Mouse (Mus musculus) hindbrain, postnatal 0 days (tissue): ENCODE data around the gene Anks1b. TPM values are rescaled to one million over a fixed set of nuclear protein-coding genes. Genes with fewer than 3 reads are reported as not detected.

Experiments
- ATAC-seq: fragments of 200-750 bp; cut with Nextera tagmentation; 2 replicates; pipeline ENCODE4 v1.8.0; 2017; ENCODE audit warnings: mild to moderate bottlenecking, moderate TSS enrichment, moderate library complexity
- DNase-seq: peaks from one replicate; pipeline ENCODE4 v3.0.0-alpha.2; 2015; ENCODE audit warnings: low spot score
- H3K27ac ChIP-seq: fragments of 300-500 bp; sonication (generic); 2 replicates; pipeline ENCODE4 v1.5.1; 2014; ENCODE audit warnings: mild to moderate bottlenecking
- H3K27me3 ChIP-seq: fragments of 300-500 bp; sonication (generic); 2 replicates; pipeline ENCODE4 v1.6.1; 2014; ENCODE audit warnings: low read length, mixed read lengths; ENCODE audit not compliant: insufficient read depth
- H3K36me3 ChIP-seq: fragments of 300-500 bp; sonication (generic); 2 replicates; pipeline ENCODE4 v1.6.1; 2014; ENCODE audit warnings: low read length, mixed read lengths; ENCODE audit not compliant: insufficient read depth
- H3K4me1 ChIP-seq: fragments of 300-500 bp; sonication (generic); 2 replicates; pipeline ENCODE4 v1.6.1; 2014; ENCODE audit warnings: antibody characterized with exemption, low read length, mixed read lengths; ENCODE audit not compliant: insufficient read depth
- H3K4me2 ChIP-seq: fragments of 300-500 bp; sonication (generic); 2 replicates; pipeline ENCODE4 v1.6.1; 2014; ENCODE audit warnings: low read depth, mild to moderate bottlenecking, low read length, moderate library complexity, mixed read lengths
- H3K4me3 ChIP-seq: fragments of 300-500 bp; sonication (generic); 2 replicates; pipeline ENCODE4 v1.5.1; 2014; ENCODE audit warnings: low read length
- H3K9ac ChIP-seq: fragments of 300-500 bp; sonication (generic); replicated peaks from 2 replicates; pipeline ENCODE4 v1.6.1; 2014; ENCODE audit warnings: mild to moderate bottlenecking, low read length, moderate library complexity, mixed read lengths
- H3K9me3 ChIP-seq: fragments of 300-500 bp; sonication (generic); 2 replicates; pipeline ENCODE4 v1.6.1; 2016; ENCODE audit warnings: low read length, mixed read lengths
- CTCF ChIP-seq: IDR thresholded peaks from 2 replicates; pipeline ENCODE4 v1.5.1; 2016; ENCODE audit warnings: antibody characterized with exemption, control low read depth, low read depth
- WGBS: fragments of 180-500 bp; shearing (Covaris S2); extraction: QIAGEN DNeasy Blood & Tissue Kit; methylation state at CpG from one replicate; pipeline ENCODE4 v1.1.7; 2014; 5-methylcytosine and 5-hydroxymethylcytosine counted together
- polyA plus RNA-seq: library from polyadenylated mRNA; unstranded; fragments of >200 nt; fragmentation: Nextera tagmentation; extraction: Ambion mirVana; gene quantifications from 2 replicates; pipeline ENCODE4 v1.2.1, GENCODE M21; 2015
- total RNA-seq: library from RNA; depleted of rRNA; stranded (reverse); fragments of >200 nt; gene quantifications from 2 replicates; pipeline ENCODE4 v1.2.3, GENCODE M21; 2014

Anks1b gene
- total and polyA plus RNA-seq, 2 experiments from 2014 or later: 104 to 156 TPM

DNA sequence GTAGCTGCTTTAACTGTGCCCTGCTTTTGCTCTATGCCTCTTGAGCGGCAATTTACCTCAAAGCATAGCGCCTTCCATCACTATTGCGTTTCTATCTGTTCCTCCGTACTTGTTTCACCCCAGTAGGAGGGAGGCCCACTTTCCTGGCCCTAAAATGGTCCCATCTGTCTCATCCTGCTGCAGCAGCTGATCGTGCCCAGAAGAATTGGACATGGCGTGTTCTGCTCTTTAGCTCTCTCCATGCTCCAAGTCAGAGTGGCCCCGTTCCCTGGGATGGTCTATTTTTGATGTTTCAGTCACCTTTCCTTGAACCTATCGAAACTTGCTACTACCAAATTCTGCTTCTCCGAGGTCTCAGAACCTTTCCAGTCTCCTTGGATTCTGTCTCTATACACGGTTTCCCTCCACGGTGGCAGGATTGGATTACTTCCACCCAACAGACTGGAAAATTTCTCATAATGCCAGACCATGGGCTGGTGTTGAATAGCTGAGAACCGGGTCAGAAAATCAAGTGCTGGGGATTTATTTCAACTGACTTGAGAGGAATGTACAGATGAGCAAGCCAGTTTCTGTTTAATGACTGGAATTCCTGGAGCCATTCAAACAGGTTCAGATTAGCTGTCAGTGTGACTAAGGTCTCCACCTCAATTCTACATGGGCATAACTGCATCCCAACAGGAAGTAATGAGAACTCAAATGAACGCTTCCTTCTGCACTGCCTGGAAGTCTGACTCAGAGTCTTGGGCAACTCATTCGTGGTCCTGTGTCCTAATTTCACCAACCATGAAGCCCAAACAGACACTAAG lies 726.6 kb downstream of the Anks1b start:
- H3K9ac ChIP-seq: no peak overlapping the region
- 0 out of 2 replicates have a peak, but pooled peaks have one; percentile 43 for ATAC-seq
- no peak for TF ChIP-seq CTCF
- no peaks in the 10 kb centered on the region for H3K9me3 ChIP-seq
- H3K4me1 ChIP-seq: 0 out of 2 replicates have a peak, but pooled peaks cover 4% of the 10 kb centered on the region
- no peak overlapping the region for H3K4me3 ChIP-seq
- no peak overlapping the region for H3K4me2 ChIP-seq
- H3K27me3 ChIP-seq: no peaks in the 10 kb centered on the region
- no peak overlapping the region for H3K27ac ChIP-seq
- WGBS: 67% methylated on average over 14 of the region's 14 CpGs
- peak; percentile 28 for DNase-seq
- no peaks in the 10 kb centered on the region for H3K36me3 ChIP-seq

- Histone ChIP-seq H3K27me3 (no peaks in the 10 kb centered on the region), H3K4me1 (no peaks in the 10 kb centered on the region), H3K27ac (no peak overlapping the region), H3K4me3 (no peak overlapping the region), H3K36me3 (no peaks in the 10 kb centered on the region), H3K9me3 (no peaks in the 10 kb centered on the region), H3K4me2 (no peak overlapping the region), H3K9ac (no peak overlapping the region)
- ATAC-seq: no peak
- peak; percentile 32 for DNase-seq
- TF ChIP-seq CTCF: no peak
- WGBS: 38% methylated on average over 3 of the region's 3 CpGs
Measured at GRCm38 (mm10) chr10:90607586-90607985, 734.3 kb downstream of the Anks1b start.

DNA sequence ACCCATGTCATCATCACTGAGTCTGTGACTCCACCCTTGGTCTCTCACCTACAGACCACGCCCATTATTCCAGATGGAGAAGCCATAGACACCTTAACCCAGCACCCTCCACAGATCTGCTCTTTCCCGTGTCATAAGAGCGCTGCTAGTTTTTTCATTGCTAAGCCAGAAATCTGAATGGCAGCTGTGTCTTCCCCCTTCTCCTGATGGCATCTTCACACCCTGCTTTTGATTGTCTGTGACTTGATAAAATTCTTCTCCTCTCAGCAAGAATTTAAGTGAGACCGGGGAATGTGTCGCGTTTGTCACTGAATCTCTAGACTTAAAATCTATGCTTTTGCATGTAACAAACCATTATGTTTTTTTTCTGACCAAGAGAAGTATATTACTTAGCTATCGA lies 736.1 kb downstream of the Anks1b start:
- no peaks in the 10 kb centered on the region for H3K27me3 ChIP-seq
- H3K9me3 ChIP-seq: no peaks in the 10 kb centered on the region
- H3K4me3 ChIP-seq: no peak overlapping the region
- DNase-seq (no peak), ATAC-seq (no peak)
- no peak overlapping the region for H3K9ac ChIP-seq
- no peak overlapping the region for H3K4me2 ChIP-seq
- H3K36me3 ChIP-seq: no peaks in the 10 kb centered on the region
- H3K4me1 ChIP-seq: no peaks in the 10 kb centered on the region
- no peak for TF ChIP-seq CTCF
- H3K27ac ChIP-seq: no peak overlapping the region
- WGBS: 89% methylated on average over 7 of the region's 7 CpGs

- H3K9ac ChIP-seq: no peak overlapping the region
- DNase-seq (no peak), ATAC-seq (no peak)
- H3K36me3 ChIP-seq: no peaks in the 10 kb centered on the region
- no peaks in the 10 kb centered on the region for H3K4me1 ChIP-seq
- WGBS: 95% methylated on average over 3 of the region's 3 CpGs
- H3K27me3 ChIP-seq: no peaks in the 10 kb centered on the region
- H3K4me3 ChIP-seq: no peak overlapping the region
- no peak overlapping the region for H3K27ac ChIP-seq
- no peaks in the 10 kb centered on the region for H3K9me3 ChIP-seq
- no peak for TF ChIP-seq CTCF
- no peak overlapping the region for H3K4me2 ChIP-seq
Measured at GRCm38 (mm10) chr10:90613051-90613450, 739.7 kb downstream of the Anks1b start.

DNA sequence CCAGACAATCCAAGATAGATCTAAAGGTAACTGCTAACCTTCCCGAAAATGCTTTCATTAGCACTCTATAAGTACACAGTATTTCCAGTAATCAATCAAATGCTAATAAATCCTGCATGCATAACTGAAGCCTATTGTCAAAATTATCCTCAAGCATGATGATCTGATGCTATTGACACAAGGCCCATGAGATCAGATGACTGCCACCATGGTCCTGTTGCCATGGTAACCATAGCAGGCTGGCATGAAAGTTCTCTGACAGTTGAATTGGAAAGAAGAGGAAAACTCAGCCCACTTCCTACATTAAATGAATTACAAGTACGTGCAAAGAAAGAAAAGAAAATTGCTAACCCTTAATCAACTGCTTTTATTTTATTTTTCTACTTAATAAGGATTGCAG lies 741.9 kb downstream of the Anks1b start:
- Histone ChIP-seq H3K9me3 (no peaks in the 10 kb centered on the region), H3K4me3 (no peak overlapping the region), H3K36me3 (no peaks in the 10 kb centered on the region), H3K4me1 (no peaks in the 10 kb centered on the region), H3K9ac (no peak overlapping the region), H3K4me2 (no peak overlapping the region), H3K27me3 (no peaks in the 10 kb centered on the region), H3K27ac (no peak overlapping the region)
- peak; percentile 64 for DNase-seq
- 27% methylated on average over 2 of the region's 2 CpGs for WGBS
- ATAC-seq: no peak
- no peak for TF ChIP-seq CTCF

DNA sequence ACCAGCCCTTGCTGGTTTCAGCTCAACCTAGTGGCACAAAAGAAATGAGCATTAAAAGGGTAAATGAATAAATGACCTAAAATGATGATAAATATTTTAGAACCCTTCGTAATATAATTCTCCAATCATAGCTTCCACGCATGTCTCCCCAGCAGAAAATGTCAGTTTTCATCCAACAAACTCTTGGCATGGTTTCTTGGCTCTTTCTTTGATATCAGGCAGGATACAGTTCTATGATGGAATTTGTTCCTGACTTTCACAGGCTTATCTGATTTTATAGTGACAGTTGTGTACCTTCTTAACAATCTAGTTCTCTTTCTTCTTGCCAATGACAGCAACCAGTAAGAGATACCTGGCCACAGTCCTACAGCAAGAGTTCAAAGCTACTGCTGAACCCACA lies 743.3 kb downstream of the Anks1b start:
- no peaks in the 10 kb centered on the region for H3K9me3 ChIP-seq
- DNase-seq: no peak
- ATAC-seq: no peak
- no peak overlapping the region for H3K27ac ChIP-seq
- no peak overlapping the region for H3K4me3 ChIP-seq
- no peak overlapping the region for H3K4me2 ChIP-seq
- no peaks in the 10 kb centered on the region for H3K36me3 ChIP-seq
- no peak for TF ChIP-seq CTCF
- no peaks in the 10 kb centered on the region for H3K4me1 ChIP-seq
- H3K27me3 ChIP-seq: no peaks in the 10 kb centered on the region
- H3K9ac ChIP-seq: no peak overlapping the region
- 89% methylated on average over 2 of the region's 2 CpGs for WGBS

GRCm38 (mm10) chr10:90617664-90618296 lies 744.5 kb downstream of the Anks1b start:
- H3K27ac ChIP-seq: no peak overlapping the region
- DNase-seq: peak; percentile 16
- no peak overlapping the region for H3K4me2 ChIP-seq
- TF ChIP-seq CTCF: no peak
- ATAC-seq: peak; percentile 38; the same call in 1 of the 2 replicates
- no peaks in the 10 kb centered on the region for H3K36me3 ChIP-seq
- no peaks in the 10 kb centered on the region for H3K4me1 ChIP-seq
- 61% methylated on average over 7 of the region's 7 CpGs for WGBS
- no peaks in the 10 kb centered on the region for H3K9me3 ChIP-seq
- H3K27me3 ChIP-seq: no peaks in the 10 kb centered on the region
- no peak overlapping the region for H3K4me3 ChIP-seq
- no peak overlapping the region for H3K9ac ChIP-seq
